Mouse (Mus musculus): Measurements from ENCODE around the gene Hoxd12. TPM values are rescaled to one million over a fixed set of nuclear protein-coding genes. Genes with fewer than 3 reads are reported as not detected.

Gene Hoxd12
- polyA plus RNA-seq, 1 experiment from 2014 or later: not detected

- no peak overlapping the region for H3K4me3 ChIP-seq (ENCODE audit: low read length)
- H3K27ac ChIP-seq (ENCODE audit: low read length): no peak overlapping the region
- 3% methylated on average over 3 of the region's 3 CpGs for WGBS
- H3K9me3 ChIP-seq (ENCODE audit: control insufficient read depth, low read length): no peaks in the 10 kb centered on the region
- no peak for ATAC-seq (ENCODE audit: low read depth)
- no peaks in the 10 kb centered on the region for H3K36me3 ChIP-seq (ENCODE audit: control insufficient read depth, insufficient read depth, low read length)
- H3K27me3 ChIP-seq (ENCODE audit: control insufficient read depth, insufficient read depth, low read depth, low read length): peaks cover 93% of the 10 kb centered on the region
- H3K4me1 ChIP-seq (replicated peaks; ENCODE audit: control insufficient read depth, insufficient read depth, low read length): peaks cover 8% of the 10 kb centered on the region; the same call in 1 of the 2 replicates
- no peak overlapping the region for H3K4me2 ChIP-seq (ENCODE audit: low read depth, low read length)
- no peak overlapping the region for H3K9ac ChIP-seq (ENCODE audit: low read length)
These were observed 4.1 kb upstream of the Hoxd12 start for GRCm38 (mm10) chr2:74670632-74671188.

- Histone ChIP-seq H3K4me2 (ENCODE audit: low read depth, low read length) (no peak overlapping the region), H3K4me1 (replicated peaks; ENCODE audit: control insufficient read depth, insufficient read depth, low read length) (peaks cover 8% of the 10 kb centered on the region; the same call in 1 of the 2 replicates), H3K9me3 (ENCODE audit: control insufficient read depth, low read length) (no peaks in the 10 kb centered on the region), H3K36me3 (ENCODE audit: control insufficient read depth, insufficient read depth, low read length) (no peaks in the 10 kb centered on the region), H3K9ac (ENCODE audit: low read length) (no peak overlapping the region), H3K4me3 (ENCODE audit: low read length) (no peak overlapping the region), H3K27me3 (ENCODE audit: control insufficient read depth, insufficient read depth, low read depth, low read length) (peaks cover 95% of the 10 kb centered on the region), H3K27ac (ENCODE audit: low read length) (no peak overlapping the region)
- 18% methylated on average over 5 of the region's 5 CpGs for WGBS
- ATAC-seq (ENCODE audit: low read depth): no peak
These were observed 3.0 kb upstream of the Hoxd12 start for GRCm38 (mm10) chr2:74671847-74672246.

GRCm38 (mm10) chr2:74672481-74673362 lies 2.1 kb upstream of the Hoxd12 start:
- whole genome bisulfite sequencing: 7% methylated on average over 40 of the region's 40 CpGs

GRCm38 (mm10) chr2:74673835-74674425 lies 883 bp upstream of the Hoxd12 start:
- Histone ChIP-seq H3K4me1 (replicated peaks; ENCODE audit: control insufficient read depth, insufficient read depth, low read length) (no peaks in the 10 kb centered on the region), H3K4me3 (ENCODE audit: low read length) (no peak overlapping the region), H3K9ac (ENCODE audit: low read length) (no peak overlapping the region), H3K4me2 (ENCODE audit: low read depth, low read length) (no peak overlapping the region), H3K36me3 (ENCODE audit: control insufficient read depth, insufficient read depth, low read length) (no peaks in the 10 kb centered on the region), H3K27me3 (ENCODE audit: control insufficient read depth, insufficient read depth, low read depth, low read length) (peaks cover 95% of the 10 kb centered on the region), H3K27ac (ENCODE audit: low read length) (no peak overlapping the region), H3K9me3 (ENCODE audit: control insufficient read depth, low read length) (no peaks in the 10 kb centered on the region)
- no peak for ATAC-seq (ENCODE audit: low read depth)
- WGBS: 2% methylated on average over 24 of the region's 24 CpGs

More at GRCm38 (mm10) chr2:74672481-74673362, 2.1 kb upstream of the Hoxd12 start:
- Histone ChIP-seq H3K4me3 (ENCODE audit: low read length) (peak overlapping the region; percentile 32), H3K4me2 (ENCODE audit: low read depth, low read length) (peak overlapping the region; percentile 45), H3K9ac (ENCODE audit: low read length) (no peak overlapping the region), H3K4me1 (replicated peaks; ENCODE audit: control insufficient read depth, insufficient read depth, low read length) (peaks cover 8% of the 10 kb centered on the region; the same call in 1 of the 2 replicates), H3K27me3 (ENCODE audit: control insufficient read depth, insufficient read depth, low read depth, low read length) (peaks cover 96% of the 10 kb centered on the region), H3K27ac (ENCODE audit: low read length) (no peak overlapping the region), H3K36me3 (ENCODE audit: control insufficient read depth, insufficient read depth, low read length) (no peaks in the 10 kb centered on the region), H3K9me3 (ENCODE audit: control insufficient read depth, low read length) (no peaks in the 10 kb centered on the region)
- peak; percentile 61 for ATAC-seq (ENCODE audit: low read depth)

- no peak overlapping the region for H3K4me3 ChIP-seq (ENCODE audit: low read length)
- ATAC-seq (ENCODE audit: low read depth): no peak
- H3K36me3 ChIP-seq (ENCODE audit: control insufficient read depth, insufficient read depth, low read length): no peaks in the 10 kb centered on the region
- 4% methylated on average over 24 of the region's 24 CpGs for WGBS
- H3K4me2 ChIP-seq (ENCODE audit: low read depth, low read length): no peak overlapping the region
- no peak overlapping the region for H3K9ac ChIP-seq (ENCODE audit: low read length)
- H3K27ac ChIP-seq (ENCODE audit: low read length): no peak overlapping the region
- H3K27me3 ChIP-seq (ENCODE audit: control insufficient read depth, insufficient read depth, low read depth, low read length): peaks cover 99% of the 10 kb centered on the region
- no peaks in the 10 kb centered on the region for H3K9me3 ChIP-seq (ENCODE audit: control insufficient read depth, low read length)
- no peaks in the 10 kb centered on the region for H3K4me1 ChIP-seq (replicated peaks; ENCODE audit: control insufficient read depth, insufficient read depth, low read length)
These were observed 961 bp downstream of the Hoxd12 start for GRCm38 (mm10) chr2:74675666-74676282.

GRCm38 (mm10) chr2:74676376-74677052 lies 1.7 kb downstream of the Hoxd12 start:
- Histone ChIP-seq H3K36me3 (ENCODE audit: control insufficient read depth, insufficient read depth, low read length) (no peaks in the 10 kb centered on the region), H3K9me3 (ENCODE audit: control insufficient read depth, low read length) (no peaks in the 10 kb centered on the region), H3K4me2 (ENCODE audit: low read depth, low read length) (no peak overlapping the region), H3K9ac (ENCODE audit: low read length) (no peak overlapping the region), H3K27ac (ENCODE audit: low read length) (no peak overlapping the region), H3K4me3 (ENCODE audit: low read length) (no peak overlapping the region), H3K27me3 (ENCODE audit: control insufficient read depth, insufficient read depth, low read depth, low read length) (peaks cover 99% of the 10 kb centered on the region), H3K4me1 (replicated peaks; ENCODE audit: control insufficient read depth, insufficient read depth, low read length) (no peaks in the 10 kb centered on the region)
- no peak for ATAC-seq (ENCODE audit: low read depth)
- 4% methylated on average over 9 of the region's 9 CpGs for WGBS

GRCm38 (mm10) chr2:74677106-74677505 lies 2.3 kb downstream of the Hoxd12 start:
- 23% methylated on average over 2 of the region's 2 CpGs for WGBS
- H3K27ac ChIP-seq (ENCODE audit: low read length): no peak overlapping the region
- no peak for ATAC-seq (ENCODE audit: low read depth)
- H3K9ac ChIP-seq (ENCODE audit: low read length): no peak overlapping the region
- no peaks in the 10 kb centered on the region for H3K36me3 ChIP-seq (ENCODE audit: control insufficient read depth, insufficient read depth, low read length)
- H3K4me3 ChIP-seq (ENCODE audit: low read length): no peak overlapping the region
- H3K4me2 ChIP-seq (ENCODE audit: low read depth, low read length): no peak overlapping the region
- no peaks in the 10 kb centered on the region for H3K9me3 ChIP-seq (ENCODE audit: control insufficient read depth, low read length)
- H3K4me1 ChIP-seq (replicated peaks; ENCODE audit: control insufficient read depth, insufficient read depth, low read length): peaks cover 4% of the 10 kb centered on the region; the same call in 1 of the 2 replicates
- peaks cover 99% of the 10 kb centered on the region for H3K27me3 ChIP-seq (ENCODE audit: control insufficient read depth, insufficient read depth, low read depth, low read length)

- H3K27ac ChIP-seq (ENCODE audit: low read length): no peak within 1 kb of the TSS
These were observed 4.2 kb downstream of the Hoxd12 start, which contains the start of gene Hoxd11 for GRCm38 (mm10) chr2:74678891-74679595. Gene Hoxd11 (plus strand): TSS chr2:74679557.

More at GRCm38 (mm10) chr2:74678891-74679595, 4.2 kb downstream of the Hoxd12 start, which contains the start of gene Hoxd11:
- Histone ChIP-seq H3K4me2 (ENCODE audit: low read depth, low read length) (no peak within 1 kb of the TSS), H3K4me3 (ENCODE audit: low read length) (no peak within 1 kb of the TSS), H3K36me3 (ENCODE audit: control insufficient read depth, insufficient read depth, low read length) (no peaks in the 10 kb centered on the region), H3K9ac (ENCODE audit: low read length) (no peak within 1 kb of the TSS), H3K4me1 (replicated peaks; ENCODE audit: control insufficient read depth, insufficient read depth, low read length) (peaks cover 10% of the 10 kb centered on the region; the same call in 1 of the 2 replicates), H3K9me3 (ENCODE audit: control insufficient read depth, low read length) (no peaks in the 10 kb centered on the region), H3K27me3 (ENCODE audit: control insufficient read depth, insufficient read depth, low read depth, low read length) (peaks cover 99% of the 10 kb centered on the region)
- ATAC-seq (ENCODE audit: low read depth): no peak
- WGBS: 2% methylated on average over 15 of the region's 15 CpGs
